Mouse (Mus musculus) hindbrain, postnatal 0 days (tissue): ENCODE data around the gene Prpf8. TPM values are rescaled to one million over a fixed set of nuclear protein-coding genes. Genes with fewer than 3 reads are reported as not detected.
"Not testable (repeated sequence)": the region's sequence is repeated elsewhere in the genome, so short reads cannot be mapped to it uniquely, and the experiment has no call there.

Experiments used
- ATAC-seq: fragments of 200-750 bp; cut with Nextera tagmentation; 2 replicates; pipeline ENCODE4 v1.8.0; 2017; ENCODE audit warnings: mild to moderate bottlenecking, moderate TSS enrichment, moderate library complexity
- DNase-seq: peaks from one replicate; pipeline ENCODE4 v3.0.0-alpha.2; 2015; ENCODE audit warnings: low spot score
- H3K27ac ChIP-seq: fragments of 300-500 bp; sonication (generic); 2 replicates; pipeline ENCODE4 v1.5.1; 2014; ENCODE audit warnings: mild to moderate bottlenecking
- H3K27me3 ChIP-seq: fragments of 300-500 bp; sonication (generic); 2 replicates; pipeline ENCODE4 v1.6.1; 2014; ENCODE audit warnings: low read length, mixed read lengths; ENCODE audit not compliant: insufficient read depth
- H3K36me3 ChIP-seq: fragments of 300-500 bp; sonication (generic); 2 replicates; pipeline ENCODE4 v1.6.1; 2014; ENCODE audit warnings: low read length, mixed read lengths; ENCODE audit not compliant: insufficient read depth
- H3K4me1 ChIP-seq: fragments of 300-500 bp; sonication (generic); 2 replicates; pipeline ENCODE4 v1.6.1; 2014; ENCODE audit warnings: antibody characterized with exemption, low read length, mixed read lengths; ENCODE audit not compliant: insufficient read depth
- H3K4me2 ChIP-seq: fragments of 300-500 bp; sonication (generic); 2 replicates; pipeline ENCODE4 v1.6.1; 2014; ENCODE audit warnings: low read depth, mild to moderate bottlenecking, low read length, moderate library complexity, mixed read lengths
- H3K4me3 ChIP-seq: fragments of 300-500 bp; sonication (generic); 2 replicates; pipeline ENCODE4 v1.5.1; 2014; ENCODE audit warnings: low read length
- H3K9ac ChIP-seq: fragments of 300-500 bp; sonication (generic); replicated peaks from 2 replicates; pipeline ENCODE4 v1.6.1; 2014; ENCODE audit warnings: mild to moderate bottlenecking, low read length, moderate library complexity, mixed read lengths
- H3K9me3 ChIP-seq: fragments of 300-500 bp; sonication (generic); 2 replicates; pipeline ENCODE4 v1.6.1; 2016; ENCODE audit warnings: low read length, mixed read lengths
- CTCF ChIP-seq: IDR thresholded peaks from 2 replicates; pipeline ENCODE4 v1.5.1; 2016; ENCODE audit warnings: antibody characterized with exemption, control low read depth, low read depth
- WGBS: fragments of 180-500 bp; shearing (Covaris S2); extraction: QIAGEN DNeasy Blood & Tissue Kit; methylation state at CpG from one replicate; pipeline ENCODE4 v1.1.7; 2014; 5-methylcytosine and 5-hydroxymethylcytosine counted together
- microRNA counts: library from miRNA; unstranded; fragments of <30 nt; microRNA quantifications from one replicate; lab custom pipeline; 2015
- microRNA-seq, 2 experiments: library from miRNA; unstranded; fragments of <30 nt; microRNA quantifications; one replicate each; pipeline ENCODE4; 2016
- polyA plus RNA-seq: library from polyadenylated mRNA; unstranded; fragments of >200 nt; fragmentation: Nextera tagmentation; extraction: Ambion mirVana; gene quantifications from 2 replicates; pipeline ENCODE4 v1.2.1, GENCODE M21; 2015
- total RNA-seq: library from RNA; depleted of rRNA; stranded (reverse); fragments of >200 nt; gene quantifications from 2 replicates; pipeline ENCODE4 v1.2.3, GENCODE M21; 2014; rRNA removed

Prpf8 gene
- total and polyA plus RNA-seq, 2 experiments from 2014 or later: 29.4 to 118 TPM

GRCm38 (mm10) chr11:75551321-75551720, 64.7 kb downstream of the Prpf8 start:
- no peak overlapping the region for H3K4me2 ChIP-seq
- ATAC-seq (no peak), DNase-seq (no peak)
- H3K9ac ChIP-seq: 0 out of 2 replicates have a peak overlapping the region, but pooled peaks have one; percentile 28
- WGBS: 77% methylated on average over 5 of the region's 5 CpGs
- 0 out of 2 replicates have a peak overlapping the region, but pooled peaks have one; percentile 26 for H3K27ac ChIP-seq
- no peak overlapping the region for H3K4me3 ChIP-seq
- peaks cover 3% of the 10 kb centered on the region; the same call in 1 of the 2 replicates for H3K36me3 ChIP-seq
- no peaks in the 10 kb centered on the region; the same call in none of the 2 replicates for H3K4me1 ChIP-seq
- TF ChIP-seq CTCF: no peak
- H3K9me3 ChIP-seq: no peaks in the 10 kb centered on the region
- no peaks in the 10 kb centered on the region for H3K27me3 ChIP-seq

GRCm38 (mm10) chr11:75551961-75552441, 65.4 kb downstream of the Prpf8 start:
- no peak for TF ChIP-seq CTCF
- Histone ChIP-seq H3K4me1 (no peaks in the 10 kb centered on the region; the same call in none of the 2 replicates), H3K27ac (peak overlapping the region; percentile 26; the same call in 1 of the 2 replicates), H3K27me3 (no peaks in the 10 kb centered on the region), H3K36me3 (no peaks in the 10 kb centered on the region; the same call in 1 of the 2 replicates), H3K9ac (peak overlapping the region; percentile 28), H3K4me3 (no peak overlapping the region), H3K9me3 (no peaks in the 10 kb centered on the region), H3K4me2 (no peak overlapping the region)
- ATAC-seq (peak; percentile 16; the same call in 1 of the 2 replicates), DNase-seq (peak; percentile 49)
- 25% methylated on average over 9 of the region's 9 CpGs for WGBS

GRCm38 (mm10) chr11:75552906-75553482, 66.4 kb downstream of the Prpf8 start:
- WGBS: 62% methylated on average over 7 of the region's 7 CpGs
- no peaks in the 10 kb centered on the region; the same call in 1 of the 2 replicates for H3K36me3 ChIP-seq
- no peak overlapping the region for H3K9ac ChIP-seq
- H3K27ac ChIP-seq: no peak overlapping the region
- no peak overlapping the region for H3K4me2 ChIP-seq
- no peaks in the 10 kb centered on the region for H3K27me3 ChIP-seq
- TF ChIP-seq CTCF: no peak
- no peaks in the 10 kb centered on the region; the same call in none of the 2 replicates for H3K4me1 ChIP-seq
- no peak for ATAC-seq
- no peak for DNase-seq
- H3K9me3 ChIP-seq: no peaks in the 10 kb centered on the region
- no peak overlapping the region for H3K4me3 ChIP-seq

GRCm38 (mm10) chr11:75556006-75556405, 69.4 kb downstream of the Prpf8 start:
- 90% methylated on average over 6 of the region's 6 CpGs for WGBS
- H3K36me3 ChIP-seq, H3K9ac ChIP-seq, H3K4me2 ChIP-seq, H3K9me3 ChIP-seq, H3K27ac ChIP-seq, H3K27me3 ChIP-seq, ATAC-seq, H3K4me3 ChIP-seq, DNase-seq, H3K4me1 ChIP-seq: not testable (repeated sequence)

- Histone ChIP-seq H3K36me3 (no peaks in the 10 kb centered on the region; the same call in 1 of the 2 replicates), H3K27ac (no peak overlapping the region), H3K4me2 (no peak overlapping the region), H3K27me3 (no peaks in the 10 kb centered on the region), H3K4me3 (no peak overlapping the region), H3K9ac (no peak overlapping the region), H3K9me3 (no peaks in the 10 kb centered on the region), H3K4me1 (no peaks in the 10 kb centered on the region; the same call in 1 of the 2 replicates)
- 79% methylated on average over 6 of the region's 6 CpGs for WGBS
- no peak for TF ChIP-seq CTCF
- no peak for ATAC-seq
- DNase-seq: no peak
Observed at GRCm38 (mm10) chr11:75557142-75557541, 70.5 kb downstream of the Prpf8 start.

- DNase-seq (no peak), ATAC-seq (no peak)
- H3K36me3 ChIP-seq: peaks cover 7% of the 10 kb centered on the region; the same call in 1 of the 2 replicates
- H3K27ac ChIP-seq: no peak overlapping the region
- H3K27me3 ChIP-seq: no peaks in the 10 kb centered on the region
- no peak overlapping the region for H3K9ac ChIP-seq
- no peak overlapping the region for H3K4me2 ChIP-seq
- H3K4me1 ChIP-seq: no peaks in the 10 kb centered on the region
- WGBS: 77% methylated on average over 1 of the region's 1 CpGs
- H3K9me3 ChIP-seq: no peaks in the 10 kb centered on the region
- peak; percentile 51 for TF ChIP-seq CTCF
- no peak overlapping the region for H3K4me3 ChIP-seq
Observed at GRCm38 (mm10) chr11:75558101-75558500, 71.5 kb downstream of the Prpf8 start.

MicroRNA genes within 50 kb of the gene (microRNA counts, 519-probe panel; counts per million panel counts)
- microRNA mmu-miR-22 (lab: Ali Mortazavi, UCI): 5,652 counts per million, percentile 92 among the panel's probes with 10 or more counts

Small RNA genes within 50 kb of the gene (microRNA-seq; reads per million reads assigned to microRNA genes)
- gene Mir22 (12,578 to 14,562 reads per million in 2 experiments), gene Mir3971 (0 reads per million in 2 experiments)

Other genes with a start within 250 kb of the Prpf8 start
- 66.9 and 105 TPM in 2 replicates for gene Rpa1, start 138.5 kb upstream of the Prpf8 start, total RNA-seq
- gene Rpa1, start 138.5 kb upstream of the Prpf8 start, polyA plus RNA-seq: 51.1 and 55.5 TPM in 2 replicates
- gene Smyd4, start 138.4 kb upstream of the Prpf8 start, total RNA-seq: 12.7 and 14.1 TPM in 2 replicates
- 17.1 and 17.7 TPM in 2 replicates for gene Smyd4, start 138.4 kb upstream of the Prpf8 start, polyA plus RNA-seq
- gene Serpinf1, start 64.1 kb upstream of the Prpf8 start, total RNA-seq: 56.6 and 57.6 TPM in 2 replicates
- 41.5 and 47.1 TPM in 2 replicates for gene Serpinf1, start 64.1 kb upstream of the Prpf8 start, polyA plus RNA-seq
- gene Serpinf2, start 47.2 kb upstream of the Prpf8 start, total RNA-seq: 0.05 TPM in 1 of 2 replicates, not detected in the other
- not detected in 2 replicates for gene Serpinf2, start 47.2 kb upstream of the Prpf8 start, polyA plus RNA-seq
- 19.4 and 20.4 TPM in 2 replicates for gene Wdr81, start 32.1 kb upstream of the Prpf8 start, total RNA-seq
- 3.9 and 4.1 TPM in 2 replicates for gene Wdr81, start 32.1 kb upstream of the Prpf8 start, polyA plus RNA-seq
- gene Tlcd2, start 25.1 kb upstream of the Prpf8 start, total RNA-seq: 1.0 and 3.4 TPM in 2 replicates
- gene Tlcd2, start 25.1 kb upstream of the Prpf8 start, polyA plus RNA-seq: 1.5 and 1.6 TPM in 2 replicates
- 3.9 and 6.6 TPM in 2 replicates for gene Rilp, start 23.3 kb downstream of the Prpf8 start, total RNA-seq
- 7.3 and 7.6 TPM in 2 replicates for gene Rilp, start 23.3 kb downstream of the Prpf8 start, polyA plus RNA-seq
- gene Scarf1, start 26.7 kb downstream of the Prpf8 start, total RNA-seq: 3.3 and 3.7 TPM in 2 replicates
- 3.5 and 3.6 TPM in 2 replicates for gene Scarf1, start 26.7 kb downstream of the Prpf8 start, polyA plus RNA-seq
- gene Slc43a2, start 44.9 kb downstream of the Prpf8 start, total RNA-seq: 31.3 and 36.2 TPM in 2 replicates
- gene Slc43a2, start 44.9 kb downstream of the Prpf8 start, polyA plus RNA-seq: 17.2 and 17.8 TPM in 2 replicates
- 90.7 and 91.4 TPM in 2 replicates for gene Pitpna, start 101.3 kb downstream of the Prpf8 start, total RNA-seq
- 95.9 and 109 TPM in 2 replicates for gene Pitpna, start 101.3 kb downstream of the Prpf8 start, polyA plus RNA-seq
- 52.1 and 53.2 TPM in 2 replicates for gene Inpp5k, start 144.2 kb downstream of the Prpf8 start, total RNA-seq
- 38.8 and 43.9 TPM in 2 replicates for gene Inpp5k, start 144.2 kb downstream of the Prpf8 start, polyA plus RNA-seq
- 20.5 and 22.4 TPM in 2 replicates for gene Myo1c, start 163.7 kb downstream of the Prpf8 start, total RNA-seq
- 9.3 and 9.5 TPM in 2 replicates for gene Myo1c, start 163.7 kb downstream of the Prpf8 start, polyA plus RNA-seq
- gene Crk, start 192.4 kb downstream of the Prpf8 start, total RNA-seq: 83.3 and 111 TPM in 2 replicates
- 82.3 and 82.5 TPM in 2 replicates for gene Crk, start 192.4 kb downstream of the Prpf8 start, polyA plus RNA-seq
- gene Ywhae, start 246.1 kb downstream of the Prpf8 start, total RNA-seq: 181 and 188 TPM in 2 replicates
- gene Ywhae, start 246.1 kb downstream of the Prpf8 start, polyA plus RNA-seq: 1,457 and 1,531 TPM in 2 replicates